Mouse (Mus musculus) midbrain, embryonic 12.5 days (tissue): ENCODE results near the gene Fxyd5. TPM values are rescaled to one million over a fixed set of nuclear protein-coding genes. Genes with fewer than 3 reads are reported as not detected.
A peak's percentile ranks its signal among the peaks of the same experiment; 100 is the strongest.

Experiments used
- ATAC-seq: fragments of 200-750 bp; cut with Nextera tagmentation; 2 replicates; pipeline ENCODE4 v1.8.0; 2017; ENCODE audit warnings: low read depth, moderate TSS enrichment, moderate library complexity; ENCODE audit not compliant: low FRiP score
- H3K27ac ChIP-seq: fragments of 300-500 bp; sonication (generic); replicated peaks from 2 replicates; pipeline ENCODE4 v1.5.1; 2016; ENCODE audit warnings: mild to moderate bottlenecking
- H3K27me3 ChIP-seq: fragments of 300-500 bp; sonication (generic); 2 replicates; pipeline ENCODE4 v1.6.1; 2016; ENCODE audit warnings: mild to moderate bottlenecking
- H3K36me3 ChIP-seq: fragments of 300-500 bp; sonication (generic); 2 replicates; pipeline ENCODE4 v1.6.1; 2016
- H3K4me1 ChIP-seq: fragments of 300-500 bp; sonication (generic); 2 replicates; pipeline ENCODE4 v1.6.1; 2016
- H3K4me2 ChIP-seq: fragments of 300-500 bp; sonication (generic); replicated peaks from 2 replicates; pipeline ENCODE4 v1.6.1; 2016; ENCODE audit warnings: mild to moderate bottlenecking, moderate library complexity
- H3K4me3 ChIP-seq: fragments of 300-500 bp; sonication (generic); 2 replicates; pipeline ENCODE4 v1.5.1; 2016; ENCODE audit warnings: mild to moderate bottlenecking
- H3K9ac ChIP-seq: fragments of 300-500 bp; sonication (generic); replicated peaks from 2 replicates; pipeline ENCODE4 v1.6.1; 2016; ENCODE audit warnings: mild to moderate bottlenecking, moderate library complexity
- H3K9me3 ChIP-seq: fragments of 300-500 bp; sonication (generic); 2 replicates; pipeline ENCODE4 v1.6.1; 2016; ENCODE audit warnings: mild to moderate bottlenecking
- WGBS: fragments of 180-500 bp; shearing (Covaris S2); methylation state at CpG from one replicate; pipeline ENCODE4 v1.1.7; 2016; 5-methylcytosine and 5-hydroxymethylcytosine counted together
- polyA plus RNA-seq: library from polyadenylated mRNA; unstranded; fragments of >200 nt; fragmentation: Nextera tagmentation; extraction: Ambion mirVana; gene quantifications from 2 replicates; pipeline ENCODE4 v1.2.1, GENCODE M21; 2016

Gene Fxyd5
- polyA plus RNA-seq, 1 experiment from 2014 or later, result 13.2 TPM

GRCm38 (mm10) chr7:31059919-31060620, 17.8 kb upstream of the Fxyd5 start:
- H3K4me2 ChIP-seq, result no peak overlapping the region
- 59% methylated on average over 11 of the region's 11 CpGs for WGBS
- H3K4me1 ChIP-seq, result peaks cover 7% of the 10 kb centered on the region
- no peak overlapping the region for H3K9ac ChIP-seq
- ATAC-seq, result 0 out of 2 replicates have a peak, but pooled peaks have one; percentile 24
- H3K36me3 ChIP-seq, result no peaks in the 10 kb centered on the region
- H3K4me3 ChIP-seq, result no peak overlapping the region
- H3K9me3 ChIP-seq, result no peaks in the 10 kb centered on the region
- H3K27me3 ChIP-seq, result peaks cover 5% of the 10 kb centered on the region
- no peak overlapping the region for H3K27ac ChIP-seq

GRCm38 (mm10) chr7:31059108-31059507, 16.8 kb upstream of the Fxyd5 start, which contains the start of gene Lgi4:
TSS of gene Lgi4 (plus strand) at chr7:31059342.
- Histone ChIP-seq H3K4me2 (no peak within 1 kb of the TSS), H3K36me3 (no peaks in the 10 kb centered on the region), H3K27me3 (peaks cover 14% of the 10 kb centered on the region), H3K27ac (no peak within 1 kb of the TSS), H3K9ac (no peak within 1 kb of the TSS), H3K4me1 (peaks cover 12% of the 10 kb centered on the region), H3K9me3 (no peaks in the 10 kb centered on the region), H3K4me3 (no peak within 1 kb of the TSS)
- WGBS, result 2% methylated on average over 2 of the region's 2 CpGs
- peak; percentile 79 for ATAC-seq

- Histone ChIP-seq H3K4me3 (no peak overlapping the region), H3K9ac (no peak overlapping the region), H3K27ac (no peak overlapping the region), H3K27me3 (peaks cover 23% of the 10 kb centered on the region), H3K36me3 (no peaks in the 10 kb centered on the region), H3K9me3 (no peaks in the 10 kb centered on the region), H3K4me2 (no peak overlapping the region), H3K4me1 (peaks cover 16% of the 10 kb centered on the region)
- 87% methylated on average over 6 of the region's 6 CpGs for WGBS
- ATAC-seq, result no peak
Observed at GRCm38 (mm10) chr7:31058211-31058610, 15.9 kb upstream of the Fxyd5 start.

GRCm38 (mm10) chr7:31057730-31058129, 15.4 kb upstream of the Fxyd5 start:
- H3K4me1 ChIP-seq, result peaks cover 21% of the 10 kb centered on the region
- no peak overlapping the region for H3K4me2 ChIP-seq
- no peak overlapping the region for H3K9ac ChIP-seq
- H3K27me3 ChIP-seq, result peaks cover 28% of the 10 kb centered on the region
- H3K27ac ChIP-seq, result no peak overlapping the region
- no peak for ATAC-seq
- WGBS, result 79% methylated on average over 5 of the region's 5 CpGs
- H3K9me3 ChIP-seq, result no peaks in the 10 kb centered on the region
- no peak overlapping the region for H3K4me3 ChIP-seq
- H3K36me3 ChIP-seq, result no peaks in the 10 kb centered on the region

- Histone ChIP-seq H3K9ac (no peak within 1 kb of the TSS), H3K27ac (no peak within 1 kb of the TSS), H3K9me3 (no peaks in the 10 kb centered on the region), H3K4me2 (no peak within 1 kb of the TSS), H3K36me3 (no peaks in the 10 kb centered on the region), H3K4me3 (no peak within 1 kb of the TSS), H3K27me3 (peaks cover 35% of the 10 kb centered on the region), H3K4me1 (peaks cover 27% of the 10 kb centered on the region)
- ATAC-seq, result no peak
- whole genome bisulfite sequencing, result 81% methylated on average over 2 of the region's 2 CpGs
Observed at GRCm38 (mm10) chr7:31057071-31057470, 14.8 kb upstream of the Fxyd5 start, which contains the start of gene Fxyd1. TSS of gene Fxyd1 (minus strand) at chr7:31057199.

- 83% methylated on average over 7 of the region's 7 CpGs for WGBS
- ATAC-seq, result no peak
- Histone ChIP-seq H3K27me3 (peaks cover 41% of the 10 kb centered on the region), H3K4me1 (peaks cover 34% of the 10 kb centered on the region), H3K36me3 (no peaks in the 10 kb centered on the region), H3K4me3 (no peak overlapping the region), H3K4me2 (no peak overlapping the region), H3K9me3 (no peaks in the 10 kb centered on the region), H3K27ac (no peak overlapping the region), H3K9ac (no peak overlapping the region)
Observed at GRCm38 (mm10) chr7:31056448-31056847, 14.2 kb upstream of the Fxyd5 start.

GRCm38 (mm10) chr7:31055883-31056282, 13.6 kb upstream of the Fxyd5 start:
- Histone ChIP-seq H3K27me3 (peaks cover 46% of the 10 kb centered on the region), H3K36me3 (no peaks in the 10 kb centered on the region), H3K9ac (no peak overlapping the region), H3K4me1 (peaks cover 39% of the 10 kb centered on the region), H3K9me3 (no peaks in the 10 kb centered on the region), H3K27ac (no peak overlapping the region), H3K4me3 (no peak overlapping the region), H3K4me2 (no peak overlapping the region)
- ATAC-seq, result no peak
- WGBS, result 28% methylated on average over 2 of the region's 4 CpGs

- no peak overlapping the region for H3K4me3 ChIP-seq
- peaks cover 51% of the 10 kb centered on the region for H3K27me3 ChIP-seq
- H3K4me1 ChIP-seq, result peaks cover 44% of the 10 kb centered on the region
- no peak overlapping the region for H3K27ac ChIP-seq
- H3K4me2 ChIP-seq, result 0 out of 2 replicates have a peak overlapping the region, but pooled peaks have one; percentile 7
- H3K9me3 ChIP-seq, result no peaks in the 10 kb centered on the region
- WGBS, result 5% methylated on average over 10 of the region's 10 CpGs
- H3K9ac ChIP-seq, result 0 out of 2 replicates have a peak overlapping the region, but pooled peaks have one; percentile 8
- no peaks in the 10 kb centered on the region for H3K36me3 ChIP-seq
- ATAC-seq, result no peak
Observed at GRCm38 (mm10) chr7:31055354-31055824, 13.1 kb upstream of the Fxyd5 start.

GRCm38 (mm10) chr7:31054661-31055320, 12.5 kb upstream of the Fxyd5 start:
- H3K27me3 ChIP-seq, result peaks cover 57% of the 10 kb centered on the region
- H3K9me3 ChIP-seq, result no peaks in the 10 kb centered on the region
- H3K27ac ChIP-seq, result no peak overlapping the region
- H3K36me3 ChIP-seq, result no peaks in the 10 kb centered on the region
- 0 out of 2 replicates have a peak overlapping the region, but pooled peaks have one; percentile 8 for H3K9ac ChIP-seq
- no peak for ATAC-seq
- 45% methylated on average over 11 of the region's 11 CpGs for WGBS
- no peak overlapping the region for H3K4me3 ChIP-seq
- H3K4me2 ChIP-seq, result no peak overlapping the region
- peaks cover 50% of the 10 kb centered on the region for H3K4me1 ChIP-seq

GRCm38 (mm10) chr7:31053882-31054447, 11.7 kb upstream of the Fxyd5 start:
- no peak for ATAC-seq
- Histone ChIP-seq H3K4me3 (no peak overlapping the region), H3K9ac (no peak overlapping the region), H3K9me3 (no peaks in the 10 kb centered on the region), H3K4me1 (peaks cover 58% of the 10 kb centered on the region), H3K27ac (no peak overlapping the region), H3K36me3 (no peaks in the 10 kb centered on the region), H3K4me2 (no peak overlapping the region), H3K27me3 (peaks cover 65% of the 10 kb centered on the region)
- 36% methylated on average over 10 of the region's 10 CpGs for WGBS

- no peaks in the 10 kb centered on the region for H3K36me3 ChIP-seq
- H3K9me3 ChIP-seq, result no peaks in the 10 kb centered on the region
- no peak overlapping the region for H3K27ac ChIP-seq
- 0 out of 2 replicates have a peak, but pooled peaks have one; percentile 25 for ATAC-seq
- H3K4me1 ChIP-seq, result peaks cover 58% of the 10 kb centered on the region
- WGBS, result under 1% methylated on average over 34 of the region's 34 CpGs
- H3K4me2 ChIP-seq, result peak overlapping the region; percentile 37
- H3K4me3 ChIP-seq, result peak overlapping the region; percentile 37; the same call in 1 of the 2 replicates
- peaks cover 74% of the 10 kb centered on the region for H3K27me3 ChIP-seq
- H3K9ac ChIP-seq, result peak overlapping the region; percentile 8; the same call in 1 of the 2 replicates
Observed at GRCm38 (mm10) chr7:31052636-31053434, 10.6 kb upstream of the Fxyd5 start.
